ENCODE assay signal across 8 mouse cellular contexts in the genomic region with DNA sequence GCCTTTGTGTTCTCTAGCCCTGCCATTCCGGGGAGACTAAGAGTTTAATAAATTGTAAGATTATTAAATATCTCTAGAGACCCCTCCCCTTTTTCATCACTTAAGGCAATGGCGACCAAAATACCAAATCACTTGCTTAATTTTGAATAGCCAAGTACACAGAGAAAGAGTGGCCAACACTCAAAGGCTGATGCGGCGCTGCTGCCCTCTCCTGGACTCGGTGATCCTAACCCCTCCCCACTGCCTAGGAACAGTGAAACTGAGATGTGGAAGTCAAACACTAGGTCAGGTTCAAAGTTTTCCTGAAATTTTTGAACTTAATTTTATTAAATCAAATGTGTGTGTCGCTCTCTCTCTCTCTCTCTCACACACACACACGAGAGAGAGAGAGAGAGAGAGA.
DNase-seq lines count a peak whose midpoint lies in the region; ATAC-seq and TF ChIP-seq lines count a peak whose summit lies in the region.

No protein-coding gene starts in this region.

- intact Hi-C loops in left cerebral cortex, postnatal 25 days (cut with DNase I) = loop anchor here (2.0 kb wide), 1 partner anchor 645 kb away; no protein-coding TSS in a partner anchor

- no peak overlapping the region for H3K4me3 ChIP-seq in heart, embryonic 12.5 days
- no peak overlapping the region for H3K4me3 ChIP-seq in forebrain, embryonic 14.5 days (ENCODE audit: low read depth, low read length)
- H3K4me3 ChIP-seq in hindbrain, embryonic 13.5 days = no peak overlapping the region
- no peak overlapping the region for H3K4me3 ChIP-seq in midbrain, embryonic 13.5 days (replicated peaks)
- H3K4me3 ChIP-seq in stomach, postnatal 0 days (ENCODE audit: low read depth, low read length) = no peak overlapping the region

- DNase-seq in heart, adult 18-20 months = peak; percentile 40 to 79
- peak; percentile 14 for DNase-seq in c-Kit-positive CD71-negative TER-119-negative erythroid progenitor cells, embryonic 14.5 days (ENCODE audit: low read depth)
- peak; percentile 83 for DNase-seq in forebrain, embryonic 14.5 days (ENCODE audit: low spot score)
- peak; percentile 47 to 57 for DNase-seq in left cerebral cortex, postnatal 25 days (ENCODE audit: low spot score in 2 of 2)
- peak; percentile 78 for DNase-seq in stomach, postnatal 0 days (ENCODE audit: low spot score)

- peaks cover under 1% of the 10 kb centered on the region for H3K4me1 ChIP-seq in heart, embryonic 12.5 days (replicated peaks)
- H3K4me1 ChIP-seq in forebrain, embryonic 14.5 days (ENCODE audit: control insufficient read depth, insufficient read depth, low read length) = peaks cover 8% of the 10 kb centered on the region; the same call in 1 of the 2 replicates
- H3K4me1 ChIP-seq in hindbrain, embryonic 13.5 days (replicated peaks) = peaks cover 16% of the 10 kb centered on the region
- peaks cover 16% of the 10 kb centered on the region for H3K4me1 ChIP-seq in midbrain, embryonic 13.5 days (replicated peaks)
- no peaks in the 10 kb centered on the region for H3K4me1 ChIP-seq in stomach, postnatal 0 days (replicated peaks; ENCODE audit: control insufficient read depth, insufficient read depth)

- H3K9ac ChIP-seq in heart, embryonic 12.5 days = no peak overlapping the region
- H3K9ac ChIP-seq in forebrain, embryonic 14.5 days (ENCODE audit: low read length) = no peak overlapping the region
- no peak overlapping the region for H3K9ac ChIP-seq in hindbrain, embryonic 13.5 days
- H3K9ac ChIP-seq in midbrain, embryonic 13.5 days (replicated peaks) = no peak overlapping the region
- no peak overlapping the region for H3K9ac ChIP-seq in stomach, postnatal 0 days (ENCODE audit: low read length)

- TF ChIP-seq EP300 in stomach, postnatal 0 days (optimal IDR thresholded peaks at IDR 0.05) = no peak

- no peak overlapping the region for H3K4me2 ChIP-seq in heart, embryonic 12.5 days
- no peak overlapping the region for H3K4me2 ChIP-seq in forebrain, embryonic 14.5 days (ENCODE audit: low read length)
- H3K4me2 ChIP-seq in hindbrain, embryonic 13.5 days = no peak overlapping the region
- H3K4me2 ChIP-seq in midbrain, embryonic 13.5 days (replicated peaks) = no peak overlapping the region
- no peak overlapping the region for H3K4me2 ChIP-seq in stomach, postnatal 0 days (replicated peaks; ENCODE audit: low read depth)

- H3K27ac ChIP-seq in heart, embryonic 12.5 days (ENCODE audit: poor library complexity, severe bottlenecking) = no peak overlapping the region
- no peak overlapping the region for H3K27ac ChIP-seq in forebrain, embryonic 14.5 days (ENCODE audit: low read depth, low read length)
- peak overlapping the region; percentile 18; the same call in 1 of the 2 replicates for H3K27ac ChIP-seq in hindbrain, embryonic 13.5 days
- peak overlapping the region; percentile 49; the same call in 1 of the 2 replicates for H3K27ac ChIP-seq in midbrain, embryonic 13.5 days
- H3K27ac ChIP-seq in stomach, postnatal 0 days (replicated peaks) = no peak overlapping the region

- no peak; the same call in 1 of the 2 replicates for ATAC-seq in heart, embryonic 12.5 days (ENCODE audit: insufficient number of reproducible peaks, low FRiP score)
- peak; percentile 88 for ATAC-seq in forebrain, embryonic 14.5 days
- peak; percentile 77 for ATAC-seq in hindbrain, embryonic 13.5 days (ENCODE audit: low FRiP score)
- peak; percentile 90 for ATAC-seq in midbrain, embryonic 13.5 days
- ATAC-seq in stomach, postnatal 0 days (ENCODE audit: low FRiP score, low TSS enrichment) = 0 out of 2 replicates have a peak, but pooled peaks have one; percentile 63

- H3K9me3 ChIP-seq in heart, embryonic 12.5 days (replicated peaks) = no peaks in the 10 kb centered on the region
- H3K9me3 ChIP-seq in forebrain, embryonic 14.5 days (replicated peaks; ENCODE audit: control insufficient read depth, low read length) = no peaks in the 10 kb centered on the region
- no peaks in the 10 kb centered on the region for H3K9me3 ChIP-seq in hindbrain, embryonic 13.5 days
- no peaks in the 10 kb centered on the region for H3K9me3 ChIP-seq in midbrain, embryonic 13.5 days
- no peaks in the 10 kb centered on the region for H3K9me3 ChIP-seq in stomach, postnatal 0 days (ENCODE audit: control insufficient read depth, low read length)

- no peaks in the 10 kb centered on the region for H3K27me3 ChIP-seq in heart, embryonic 12.5 days (replicated peaks)
- H3K27me3 ChIP-seq in forebrain, embryonic 14.5 days (replicated peaks; ENCODE audit: control insufficient read depth, insufficient read depth, low read length) = no peaks in the 10 kb centered on the region
- H3K27me3 ChIP-seq in hindbrain, embryonic 13.5 days = no peaks in the 10 kb centered on the region
- no peaks in the 10 kb centered on the region for H3K27me3 ChIP-seq in midbrain, embryonic 13.5 days
- H3K27me3 ChIP-seq in stomach, postnatal 0 days (ENCODE audit: control insufficient read depth, insufficient read depth, low read length) = no peaks in the 10 kb centered on the region

- 27% methylated on average over 6 of the region's 7 CpGs for WGBS in heart, embryonic 12.5 days
- 24% methylated on average over 7 of the region's 7 CpGs for WGBS in forebrain, embryonic 14.5 days
- 23% methylated on average over 6 of the region's 7 CpGs for WGBS in hindbrain, embryonic 13.5 days
- 21% methylated on average over 6 of the region's 7 CpGs for WGBS in midbrain, embryonic 13.5 days
- WGBS in stomach, postnatal 0 days = 32% methylated on average over 6 of the region's 7 CpGs

- TF ChIP-seq CTCF in stomach, postnatal 0 days (IDR thresholded peaks at IDR 0.05; ENCODE audit: low read depth) = peak; percentile 90

- H3K36me3 ChIP-seq in heart, embryonic 12.5 days = no peaks in the 10 kb centered on the region
- no peaks in the 10 kb centered on the region for H3K36me3 ChIP-seq in forebrain, embryonic 14.5 days (ENCODE audit: control insufficient read depth, insufficient read depth, low read length)
- H3K36me3 ChIP-seq in hindbrain, embryonic 13.5 days = no peaks in the 10 kb centered on the region
- no peaks in the 10 kb centered on the region for H3K36me3 ChIP-seq in midbrain, embryonic 13.5 days
- H3K36me3 ChIP-seq in stomach, postnatal 0 days (ENCODE audit: control insufficient read depth, insufficient read depth, low read length) = no peaks in the 10 kb centered on the region

Comparison
In these comparisons a context has a peak if more than half of its experiments do, and no peak if none do; other contexts are left out.
1. DNase-seq: peak in every context shown above with its lines; median percentile 83 in forebrain, embryonic 14.5 days; 78 in stomach, postnatal 0 days; 60 in heart, adult 18-20 months; 52 in left cerebral cortex, postnatal 25 days; 14 in c-Kit-positive CD71-negative TER-119-negative erythroid progenitor cells, embryonic 14.5 days.
2. H3K27ac ChIP-seq: peak in hindbrain, embryonic 13.5 days (single experiment) and midbrain, embryonic 13.5 days (single experiment); none in heart, embryonic 12.5 days (single experiment), forebrain, embryonic 14.5 days (single experiment) and stomach, postnatal 0 days (single experiment).